Mouse (Mus musculus): ENCODE measurements around the gene Wapl.

- TF ChIP-seq CTCF (IDR thresholded peaks at IDR 0.05; ENCODE audit: control insufficient read depth, insufficient read depth, insufficient replicate concordance, low read depth, low read length) (no peak), POLR2A (IDR thresholded peaks at IDR 0.05; ENCODE audit: control insufficient read depth, low read depth, low read length) (no peak)
These were observed 105.0 kb downstream of the Wapl start for GRCm38 (mm10) chr14:34778760-34779159.
